Mouse (Mus musculus) cerebellum, adult 11 months (tissue): ENCODE data around the gene Fblim1.

Source experiments
- DNase-seq: peaks from one replicate; pipeline ENCODE4 v3.0.0; 2022

Gene Fblim1

DNA sequence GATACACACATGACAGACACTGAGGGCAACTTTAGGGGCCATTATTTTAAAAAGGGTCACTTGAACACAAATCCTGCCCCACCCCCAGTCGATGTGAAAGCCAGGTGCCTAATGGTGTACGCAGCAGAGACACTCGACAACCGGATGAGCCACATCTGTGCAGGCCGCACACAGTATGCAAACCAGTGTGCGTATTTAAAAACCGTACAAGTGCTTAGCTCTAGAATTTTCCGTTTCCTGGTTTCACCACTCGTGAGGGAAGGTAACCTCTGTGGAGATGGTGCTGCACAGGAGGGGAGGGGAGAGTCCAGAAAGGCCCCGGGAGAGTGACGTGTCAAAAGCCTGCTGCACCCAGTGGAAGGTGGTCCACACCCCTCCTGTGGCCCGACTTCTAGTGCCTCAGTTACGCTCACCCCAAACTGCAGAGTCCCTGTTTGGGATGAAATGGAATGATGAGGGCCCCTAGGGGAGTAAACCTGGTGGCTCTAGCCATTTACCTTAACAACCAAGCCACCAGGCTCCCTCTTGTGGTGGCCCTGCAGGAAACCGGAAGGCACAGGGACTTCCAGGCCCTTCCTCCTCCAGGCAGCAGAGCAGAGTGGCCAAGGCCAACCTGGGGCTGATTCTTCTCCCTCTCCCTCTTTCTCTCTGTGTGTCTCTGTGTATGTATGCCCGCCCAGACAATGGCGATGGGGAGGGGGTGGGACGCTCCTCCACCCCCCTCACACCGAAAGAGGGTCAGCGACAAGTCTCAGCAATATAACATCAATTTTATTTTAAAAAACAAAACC is 19.3 kb upstream of the Fblim1 start:
- no peak for DNase-seq

DNA sequence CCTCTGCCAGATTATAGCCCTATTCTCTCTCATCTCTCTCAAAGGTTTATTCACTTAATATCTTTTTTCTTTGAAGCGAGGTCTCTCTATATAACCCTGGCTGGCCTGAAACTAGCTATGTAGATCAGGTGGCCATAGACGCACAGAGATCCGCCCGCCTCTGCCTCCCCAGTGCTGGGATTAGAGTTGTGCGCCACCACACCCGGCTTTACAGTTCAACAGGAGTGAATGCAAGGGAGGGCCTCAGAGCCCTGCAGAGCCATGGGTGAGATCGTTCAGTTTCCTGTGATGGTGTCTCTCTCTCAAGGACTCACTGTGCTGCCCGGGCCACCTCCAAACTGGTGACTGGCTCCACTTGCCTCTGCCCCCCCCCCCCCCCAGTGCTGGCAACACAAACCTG is 18.2 kb upstream of the Fblim1 start:
- no peak for DNase-seq

DNA sequence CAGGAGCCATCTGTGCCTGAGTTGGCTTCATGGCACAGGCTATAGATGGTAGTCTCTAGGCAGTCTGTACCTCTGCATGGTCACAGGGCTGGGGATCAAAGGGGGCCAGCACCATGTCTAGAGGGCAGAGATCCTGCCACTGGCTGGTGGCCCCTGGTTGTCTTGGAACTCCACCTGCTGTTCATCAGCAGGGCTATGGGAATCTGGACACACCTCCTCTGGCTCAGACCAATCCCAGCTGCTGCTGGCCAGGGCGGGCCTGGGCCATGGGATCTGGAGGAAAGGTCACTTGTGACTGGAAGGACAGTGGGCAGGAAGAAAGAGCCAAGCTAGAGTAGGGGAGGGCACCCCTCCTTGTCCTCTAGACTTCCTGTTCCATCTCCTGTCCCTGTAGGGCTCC is 17.8 kb upstream of the Fblim1 start, which contains the start of gene Slc25a34:
Gene Slc25a34 (minus strand): TSS at position 156 of the 400 bp plus-strand sequence.
- DNase-seq, result no peak

DNA sequence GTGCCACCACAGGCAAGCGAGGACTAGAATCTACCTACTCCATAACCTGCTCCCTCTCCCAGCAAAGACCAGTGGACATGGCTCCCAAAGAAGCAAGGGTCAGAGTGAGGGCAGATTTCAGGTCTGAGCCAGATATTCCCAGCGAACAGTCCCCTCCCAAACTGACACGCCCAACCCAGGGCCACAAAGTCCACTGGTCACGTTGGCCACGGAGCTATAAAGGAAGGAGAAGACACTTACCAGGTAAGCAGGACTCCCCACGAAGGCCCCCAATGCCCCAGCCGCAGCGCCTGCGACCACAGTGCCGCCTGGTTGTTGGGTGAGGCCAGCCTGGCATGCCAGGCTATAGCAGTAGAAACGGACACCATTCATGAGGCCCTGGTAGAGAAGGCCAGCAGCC is 17.1 kb upstream of the Fblim1 start:
- no peak for DNase-seq

DNA sequence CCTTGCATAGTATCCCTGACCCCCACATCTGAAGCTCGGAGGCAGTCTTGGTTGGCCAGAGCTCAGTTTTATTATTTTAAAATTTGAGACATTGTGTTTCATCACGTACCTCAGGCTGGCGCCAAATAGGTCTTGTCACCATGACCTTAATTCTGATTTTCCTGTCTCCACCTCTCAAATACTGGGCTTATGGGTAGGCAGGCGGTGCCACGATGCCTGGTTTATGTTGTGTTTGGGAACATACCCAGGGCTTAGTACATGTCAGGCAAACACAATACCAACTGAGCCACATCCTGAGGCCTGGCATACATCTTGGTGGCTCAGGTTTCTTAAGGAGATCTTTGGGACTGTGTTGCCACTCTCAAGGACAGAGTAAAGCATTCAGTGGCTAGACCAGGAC is 16.7 kb upstream of the Fblim1 start:
- DNase-seq, result no peak

DNA sequence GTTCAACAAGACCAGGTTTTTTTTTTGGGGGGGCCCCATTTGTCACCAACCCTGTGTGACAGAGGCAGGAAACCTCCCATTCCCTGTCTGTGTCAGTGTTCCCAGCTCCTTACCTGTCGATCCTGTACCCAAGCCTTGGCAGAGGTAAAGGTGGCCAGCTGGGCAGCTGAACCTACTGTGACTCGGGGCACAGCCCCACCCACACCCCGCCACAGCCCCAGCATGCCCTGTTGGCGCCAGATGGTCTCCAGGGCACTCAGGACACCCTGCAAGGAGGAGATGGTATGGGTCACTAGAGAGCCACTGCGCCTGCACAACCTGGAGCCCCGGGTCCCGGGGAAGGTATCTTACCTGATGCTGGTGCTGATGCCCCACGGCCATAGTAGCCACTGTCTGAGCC is 16.2 kb upstream of the Fblim1 start:
- DNase-seq, result no peak

DNA sequence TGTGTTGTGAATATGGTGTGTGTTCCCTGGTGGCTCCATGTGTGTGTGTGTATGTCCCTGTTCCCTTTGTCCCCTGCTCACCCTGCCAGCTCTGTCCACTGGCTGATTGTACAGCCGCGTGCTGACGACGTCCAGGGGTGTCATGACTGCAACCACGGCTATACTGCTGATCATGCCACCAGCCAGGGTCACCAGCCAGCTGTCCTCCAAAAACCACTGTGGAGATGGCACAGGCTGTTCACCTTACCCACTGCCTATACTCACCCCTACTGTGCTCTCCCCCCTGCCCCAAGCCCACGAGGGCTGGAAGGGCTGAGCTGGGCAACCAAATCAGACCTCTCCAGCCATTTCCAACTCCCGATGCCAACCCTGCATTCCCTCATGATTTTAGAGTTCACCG is 15.4 kb upstream of the Fblim1 start:
- no peak for DNase-seq

DNA sequence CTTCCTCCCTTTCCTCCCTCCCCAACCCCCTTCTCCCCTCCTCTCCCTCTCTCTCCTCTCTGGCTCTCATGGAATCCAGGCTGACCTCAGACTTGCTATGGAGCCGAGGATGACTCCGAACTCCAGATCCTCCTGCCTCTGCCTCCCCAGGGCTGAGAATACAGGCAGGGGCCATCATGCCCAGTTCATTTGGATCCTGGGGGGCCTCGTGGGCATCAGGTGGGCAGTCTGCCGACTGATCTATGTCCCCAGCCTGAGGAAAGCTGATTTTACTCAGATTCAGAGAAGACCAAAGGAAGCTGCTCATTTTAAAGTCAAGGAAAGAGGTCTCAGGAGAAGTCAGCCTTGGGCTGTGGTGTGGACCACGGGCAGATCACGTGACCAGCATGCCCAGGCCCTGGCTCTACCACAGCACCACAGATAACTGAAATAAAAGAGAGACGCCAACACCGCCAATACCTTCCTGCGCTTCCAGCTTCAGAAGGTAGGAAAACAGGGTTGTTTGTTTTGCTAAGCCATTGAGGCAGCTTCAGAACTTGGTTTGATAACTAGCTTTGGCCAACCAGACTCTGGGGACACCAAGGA is 13.5 kb upstream of the Fblim1 start:
- DNase-seq, result no peak

DNA sequence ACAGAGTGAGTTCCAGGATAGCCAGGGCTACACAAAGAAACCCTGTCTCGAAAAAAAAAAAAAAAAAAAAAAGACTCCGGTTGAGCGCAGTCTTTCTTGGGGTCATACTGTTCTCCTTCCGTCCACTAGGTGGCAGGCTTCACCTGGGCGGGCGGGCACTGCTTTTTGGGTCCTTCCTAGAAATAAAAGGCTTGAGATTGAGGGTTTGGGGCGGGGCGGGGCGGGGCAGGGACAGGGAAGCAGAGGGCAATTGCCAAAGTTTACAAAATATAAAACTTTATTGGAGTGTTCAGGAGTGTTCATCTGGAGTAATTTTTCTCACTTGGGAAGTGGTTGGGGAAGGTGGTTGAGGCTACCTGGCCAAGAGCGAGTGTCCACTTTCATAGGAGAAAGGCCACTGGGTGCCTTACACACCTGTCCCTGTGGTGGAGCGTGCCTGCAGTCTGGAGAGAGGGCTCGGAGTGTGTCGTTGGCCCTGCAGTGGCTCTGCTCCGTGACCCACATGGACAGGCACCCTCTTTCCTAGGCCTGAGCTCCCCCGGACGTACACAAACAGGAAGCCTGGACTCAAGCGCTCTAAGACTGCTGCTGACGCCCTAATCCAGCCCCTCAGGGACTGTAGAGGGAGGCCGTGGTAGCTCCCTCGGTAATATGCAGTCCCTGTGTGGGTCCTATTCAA is 12.8 kb upstream of the Fblim1 start, which contains the start of gene Tmem82:
Gene Tmem82 (minus strand): TSS at position 69 of the 679 bp plus-strand sequence.
- DNase-seq, result peak; percentile 47

DNA sequence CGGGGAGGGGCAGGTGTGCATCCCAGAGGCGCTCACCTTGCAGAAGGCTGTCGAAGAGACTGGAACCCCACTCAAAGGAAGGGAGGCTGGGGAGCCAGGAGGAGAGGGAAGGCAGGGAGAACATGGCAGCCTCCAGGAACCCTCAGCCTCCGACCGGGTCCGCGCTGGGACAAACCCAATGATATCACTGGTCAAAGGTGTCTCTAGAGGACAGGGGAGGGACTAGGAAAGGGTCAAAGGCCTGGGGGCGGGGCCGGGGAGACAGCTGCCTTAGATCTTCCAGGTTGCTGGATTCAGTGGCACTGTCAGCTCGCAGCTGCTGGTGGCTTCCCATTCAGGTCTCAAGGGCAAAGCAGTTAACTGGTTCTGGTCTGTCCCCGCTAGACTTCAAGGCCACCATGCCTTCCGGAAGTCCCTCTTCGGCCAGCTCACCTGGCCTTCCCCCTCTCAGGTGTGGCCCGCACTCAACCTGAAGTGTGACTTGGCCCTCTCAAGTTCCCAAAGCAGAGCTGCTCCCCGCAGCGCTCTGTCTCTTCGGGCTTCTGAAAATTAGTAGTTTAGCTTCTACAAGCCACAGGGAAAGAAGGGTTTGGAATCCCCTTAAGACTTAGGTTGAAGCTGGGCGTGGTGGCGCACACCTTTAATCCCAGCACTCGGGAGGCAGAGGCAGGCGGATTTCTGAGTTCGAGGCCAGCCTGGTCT is 12.1 kb upstream of the Fblim1 start:
- DNase-seq, result no peak

DNA sequence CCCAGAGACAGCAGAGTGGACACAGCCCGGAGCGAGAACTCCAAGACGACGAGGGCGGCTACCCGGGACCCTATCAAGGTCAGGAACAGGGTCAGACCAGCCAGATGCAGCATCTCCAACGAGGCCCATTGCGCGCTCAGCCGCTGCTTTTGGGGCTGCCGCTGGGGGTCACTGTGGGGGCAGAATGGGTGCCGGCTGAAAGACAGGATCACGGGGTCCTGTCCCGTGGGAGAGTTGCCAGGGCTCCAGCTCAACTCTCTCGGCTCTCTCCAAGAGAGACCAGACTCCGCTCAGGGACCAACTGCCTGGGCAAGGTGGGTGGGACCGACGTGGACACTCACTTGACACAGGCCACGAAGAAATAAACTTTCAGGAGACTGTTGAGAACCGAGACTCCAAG is 11.4 kb upstream of the Fblim1 start:
- DNase-seq, result no peak

DNA sequence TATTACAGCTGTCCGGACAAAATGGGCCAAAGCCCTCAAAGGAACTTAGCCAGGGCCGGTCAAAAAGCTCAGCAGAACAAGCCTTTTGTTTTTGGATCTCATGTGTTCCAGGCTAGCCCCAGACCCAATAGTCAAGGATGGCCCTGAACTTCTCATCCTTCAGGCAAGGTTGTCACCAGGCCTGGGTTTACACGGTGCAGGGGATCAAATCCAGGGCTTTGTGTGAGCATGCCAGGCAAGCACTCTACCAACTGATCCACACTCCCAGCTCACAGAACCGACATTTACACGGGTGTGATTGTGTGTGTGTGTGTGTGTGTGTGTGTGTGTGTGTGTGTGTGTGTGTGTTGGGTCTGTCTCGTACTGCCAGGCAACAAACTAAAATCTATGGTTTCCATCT is 10.9 kb upstream of the Fblim1 start:
- DNase-seq, result no peak

DNA sequence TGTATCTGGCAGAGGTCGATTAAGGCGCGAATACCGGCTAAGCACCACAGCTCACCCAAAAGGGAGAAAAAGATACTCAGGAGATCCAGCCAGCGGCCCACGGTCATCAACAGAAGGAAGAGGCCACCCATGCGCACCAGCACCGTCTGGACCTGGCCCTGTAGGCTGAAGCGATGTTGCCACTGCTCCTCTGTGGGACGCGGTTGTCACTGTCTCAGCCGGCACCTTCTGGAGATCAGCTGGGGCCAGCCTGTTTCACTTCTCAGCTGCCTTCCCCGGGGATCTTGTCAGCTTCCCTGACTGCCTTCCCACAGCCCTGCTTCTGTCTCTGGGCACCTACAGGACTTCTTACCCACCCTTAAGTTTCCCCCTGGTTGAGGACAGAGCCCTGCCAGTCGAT is 9.1 kb upstream of the Fblim1 start:
- no peak for DNase-seq

DNA sequence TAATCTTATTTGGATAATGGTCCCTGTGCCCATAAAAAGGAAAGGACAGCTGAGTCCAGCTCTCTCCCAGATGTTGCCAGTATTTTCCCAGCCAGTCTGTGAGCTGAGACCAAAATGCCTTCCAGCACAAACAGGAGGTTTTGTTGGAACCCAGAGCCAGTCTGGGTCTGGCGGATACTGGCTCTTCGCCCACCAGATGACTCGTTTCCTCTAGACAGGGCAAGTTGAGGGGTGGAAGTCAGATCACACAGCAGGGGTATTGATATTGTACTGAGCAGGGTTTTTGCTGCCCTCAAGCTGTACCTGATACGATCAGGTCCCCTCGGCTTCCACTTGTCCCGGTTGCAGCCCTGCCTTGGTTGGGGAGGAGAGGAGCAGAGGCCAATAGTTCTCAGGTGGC is 3.6 kb upstream of the Fblim1 start:
- no peak for DNase-seq

DNA sequence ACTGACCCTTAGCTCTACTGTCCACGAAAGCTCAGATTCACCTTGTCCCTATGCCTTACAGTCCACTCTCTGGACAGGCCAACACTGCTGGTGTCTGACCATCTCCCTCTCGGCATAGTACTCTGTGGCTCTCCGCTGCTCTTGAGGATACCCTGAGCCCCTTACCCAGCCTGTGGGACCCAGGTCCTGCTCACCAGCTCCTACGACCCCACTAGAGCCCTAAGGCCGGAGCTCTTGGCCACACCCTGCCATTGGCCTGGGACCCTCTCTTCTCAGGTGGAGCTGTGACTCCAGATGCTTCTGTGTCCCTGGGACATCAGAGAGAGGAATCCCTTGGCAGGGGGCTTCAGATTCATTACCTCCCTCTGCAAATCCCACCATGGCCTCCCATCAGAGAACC is 475 bp downstream of the Fblim1 start:
- DNase-seq, result no peak

DNA sequence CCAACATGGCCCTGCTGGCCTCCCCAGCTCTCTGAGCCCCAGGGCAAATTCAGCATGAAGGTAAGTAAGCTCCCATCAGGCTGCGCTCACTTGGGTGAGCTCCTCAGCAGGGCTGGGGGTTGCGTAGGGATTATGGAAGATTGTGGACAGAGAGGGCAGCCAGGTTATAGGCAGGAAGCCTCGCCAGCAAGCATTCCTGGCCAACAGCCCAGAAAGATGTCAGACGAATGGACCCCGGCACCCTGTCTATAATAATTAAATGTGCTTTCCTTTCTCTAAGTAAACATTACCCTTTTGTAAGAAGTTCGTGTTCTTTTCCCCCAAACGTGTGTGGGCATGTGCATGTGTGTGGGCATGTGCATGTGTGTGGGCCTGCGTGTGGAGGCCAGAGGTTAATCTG is 1.4 kb downstream of the Fblim1 start:
- DNase-seq, result no peak

DNA sequence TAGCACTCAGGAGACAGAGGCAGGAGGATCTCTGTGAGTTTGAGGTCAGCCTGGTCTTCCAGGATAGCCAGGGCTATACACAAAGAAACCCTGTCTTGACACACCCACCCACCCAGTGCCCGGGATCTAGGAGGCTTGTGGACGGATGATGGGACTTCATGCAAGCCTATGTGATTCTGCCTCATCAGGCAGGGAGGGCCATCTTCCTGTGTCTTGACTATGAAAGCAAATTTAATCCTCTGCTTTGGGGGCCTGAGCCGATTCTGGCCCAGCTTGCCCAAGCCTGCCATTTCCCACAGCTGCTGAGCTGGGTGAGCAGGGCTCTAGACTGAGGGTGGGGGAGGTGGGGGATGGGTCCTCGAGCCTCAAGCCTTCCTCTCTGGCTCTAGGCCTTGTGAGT is 2.0 kb downstream of the Fblim1 start:
- DNase-seq, result no peak

DNA sequence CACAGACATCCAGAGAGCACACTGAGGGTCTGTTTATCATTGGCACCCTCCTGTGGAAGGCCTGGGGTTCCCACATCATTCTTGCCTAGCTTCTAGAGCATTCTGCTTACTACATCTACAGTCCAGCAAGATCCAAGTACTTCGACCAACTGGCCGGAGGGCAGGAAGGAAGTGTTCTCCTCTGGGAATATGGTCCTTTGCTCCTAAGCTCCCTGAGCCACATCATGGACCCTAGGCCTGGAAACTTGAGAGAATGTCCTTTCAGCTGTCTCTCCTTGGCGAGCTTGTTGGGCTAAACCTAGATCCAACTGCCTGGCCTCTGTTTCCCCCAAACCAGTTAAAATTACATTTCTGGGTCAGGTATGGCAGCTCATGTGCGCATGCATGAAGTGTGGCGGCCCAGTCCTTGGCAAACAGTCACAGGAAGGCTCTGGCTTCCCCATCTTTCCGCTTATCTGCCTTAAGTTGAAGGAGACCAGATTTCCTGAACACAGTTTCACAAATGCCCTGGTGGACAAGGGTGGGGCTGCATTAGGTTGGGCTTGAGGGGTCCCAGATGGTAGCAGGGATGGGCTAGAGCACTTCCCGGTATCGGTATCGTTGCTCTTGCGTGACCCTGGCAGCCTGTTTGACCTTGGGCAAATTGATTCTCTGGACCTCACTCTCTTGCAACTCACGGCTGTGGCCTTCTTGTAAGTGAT is 3.2 kb downstream of the Fblim1 start:
- DNase-seq, result no peak

DNA sequence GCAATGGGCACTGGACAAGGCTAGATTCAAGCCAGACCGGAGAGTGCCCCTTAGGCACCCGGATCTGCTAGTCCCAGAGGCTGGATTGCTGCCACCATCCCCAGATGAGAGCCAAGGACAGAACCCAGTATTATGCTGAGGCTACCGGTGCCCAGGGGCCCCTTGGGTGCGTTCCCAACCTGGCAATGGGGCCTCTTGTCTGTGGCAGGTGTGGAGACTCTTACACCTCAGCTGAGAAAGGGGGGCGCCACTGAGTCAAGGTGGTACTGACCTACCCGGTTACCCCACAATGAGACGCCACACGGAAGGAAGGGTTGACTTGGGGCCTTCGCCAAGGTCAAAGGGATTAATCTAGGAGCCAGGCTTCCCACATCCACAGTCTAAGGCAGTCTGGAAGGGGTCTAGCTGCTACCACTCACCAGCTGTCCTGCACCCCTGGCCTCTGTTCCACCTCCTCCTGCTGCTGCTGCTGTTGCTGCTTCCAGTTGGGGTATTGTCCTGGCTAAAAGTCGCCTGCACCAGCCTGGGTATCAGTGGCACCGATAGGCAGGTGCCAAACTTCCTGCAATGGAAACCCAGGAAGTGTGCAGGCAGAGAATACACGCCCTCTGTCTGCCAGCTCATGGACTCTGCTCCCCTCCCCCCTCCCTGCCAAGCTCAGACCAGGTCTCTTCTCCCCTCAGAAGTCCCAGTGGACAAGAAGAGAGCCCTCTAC is 4.6 kb downstream of the Fblim1 start:
- no peak for DNase-seq

DNA sequence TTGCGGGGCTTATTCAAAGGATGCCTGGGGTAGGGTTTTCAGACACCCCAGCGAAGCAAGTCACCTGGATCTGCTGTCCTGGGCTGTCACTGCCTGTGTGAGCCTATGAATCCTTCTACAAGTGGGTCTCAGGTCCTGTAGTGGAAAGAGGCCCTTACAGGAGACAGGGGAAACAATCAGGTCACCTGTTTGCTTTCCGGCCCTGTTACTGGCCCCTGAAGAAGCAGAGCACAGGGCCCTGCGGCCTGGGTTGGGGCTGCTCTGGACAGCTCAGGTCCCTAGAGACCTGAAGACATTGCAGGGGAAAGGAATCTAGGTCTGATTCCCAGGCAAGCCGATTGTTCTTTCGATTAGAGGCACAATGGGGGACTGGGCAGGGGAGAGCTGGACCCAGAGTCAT is 5.5 kb downstream of the Fblim1 start:
- DNase-seq, result no peak

DNA sequence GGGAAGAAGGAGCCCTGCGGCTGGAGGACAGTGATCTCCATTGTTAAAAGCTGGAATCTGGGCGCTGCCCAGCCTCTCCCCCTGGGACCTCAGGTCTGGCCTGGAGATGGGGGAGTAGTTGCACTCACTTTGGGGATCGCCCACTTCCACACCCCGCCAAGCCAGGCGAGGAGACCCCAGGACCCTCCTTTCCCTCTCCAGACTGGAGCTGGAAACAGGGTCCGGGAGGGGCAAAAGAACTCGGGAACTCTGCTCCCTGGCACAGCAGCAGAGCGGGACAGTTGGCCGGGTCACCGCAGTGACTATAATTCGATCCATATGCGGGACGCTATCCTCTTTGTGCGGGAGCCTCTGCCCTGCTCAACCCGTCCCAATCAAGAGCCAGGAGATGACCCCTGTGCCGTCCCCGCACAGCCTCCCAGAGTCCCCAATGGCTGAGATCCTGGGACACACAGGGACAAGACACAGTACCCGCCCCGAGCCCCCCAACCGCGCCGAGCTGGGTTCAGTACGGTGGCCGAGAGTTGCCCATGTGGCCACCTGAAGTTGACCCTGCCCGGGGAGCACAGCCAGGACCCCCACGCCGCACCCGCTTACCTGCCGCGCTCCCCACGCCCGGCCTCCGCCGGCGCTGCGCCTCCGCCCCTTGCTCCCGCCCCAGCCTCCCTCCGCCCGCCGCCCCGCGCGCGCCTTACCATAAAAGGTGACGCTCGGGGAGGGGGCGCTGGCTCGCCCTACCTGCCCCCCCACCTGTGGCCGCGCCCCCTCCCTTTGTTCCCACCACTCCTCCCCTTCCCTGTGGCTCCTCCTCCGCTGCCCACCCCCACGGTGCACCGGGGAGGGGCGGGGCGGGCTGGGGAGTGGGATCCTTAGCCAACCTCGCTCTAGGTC is 6.4 kb downstream of the Fblim1 start:
- no peak for DNase-seq
